Mouse (Mus musculus) lung, postnatal 0 days (tissue): ENCODE measurements around the gene Wfdc8. TPM values are rescaled to one million over a fixed set of nuclear protein-coding genes. Genes with fewer than 3 reads are reported as not detected.

Source experiments
- ATAC-seq: fragments of 200-750 bp; cut with Nextera tagmentation; 2 replicates; pipeline ENCODE4 v1.8.0; 2017; ENCODE audit warnings: moderate library complexity
- DNase-seq: peaks from one replicate; pipeline ENCODE4 v3.0.0-alpha.2; 2016; ENCODE audit warnings: low spot score
- H3K27ac ChIP-seq: fragments of 300-500 bp; sonication (generic); 2 replicates; pipeline ENCODE4 v1.5.1; 2014; ENCODE audit warnings: antibody characterized with exemption, mild to moderate bottlenecking, low read length, mixed read lengths
- H3K27me3 ChIP-seq: fragments of 300-500 bp; sonication (generic); replicated peaks from 2 replicates; pipeline ENCODE4 v1.6.1; 2014; ENCODE audit warnings: low read length, mixed read lengths; ENCODE audit not compliant: insufficient read depth
- H3K36me3 ChIP-seq: fragments of 300-500 bp; sonication (generic); 2 replicates; pipeline ENCODE4 v1.6.1; 2014; ENCODE audit warnings: low read length, mixed read lengths; ENCODE audit not compliant: insufficient read depth
- H3K4me1 ChIP-seq: fragments of 300-500 bp; sonication (generic); 2 replicates; pipeline ENCODE4 v1.6.1; 2014; ENCODE audit warnings: antibody characterized with exemption, low read depth, low read length, mixed read lengths; ENCODE audit not compliant: insufficient read depth
- H3K4me2 ChIP-seq: fragments of 300-500 bp; sonication (generic); replicated peaks from 2 replicates; pipeline ENCODE4 v1.6.1; 2014; ENCODE audit warnings: low read depth, mild to moderate bottlenecking, low read length, moderate library complexity, mixed read lengths
- H3K4me3 ChIP-seq: fragments of 300-500 bp; sonication (generic); 2 replicates; pipeline ENCODE4 v1.5.1; 2014; ENCODE audit warnings: low read depth, low read length
- H3K9ac ChIP-seq: fragments of 300-500 bp; sonication (generic); replicated peaks from 2 replicates; pipeline ENCODE4 v1.6.1; 2014; ENCODE audit warnings: low read depth, mild to moderate bottlenecking
- H3K9me3 ChIP-seq: fragments of 300-500 bp; sonication (generic); 2 replicates; pipeline ENCODE4 v1.6.1; 2016; ENCODE audit warnings: low read length, mixed read lengths
- CTCF ChIP-seq: IDR thresholded peaks from 2 replicates; pipeline ENCODE4 v1.5.1; 2016; ENCODE audit warnings: antibody characterized with exemption, mild to moderate bottlenecking
- EP300 ChIP-seq: IDR thresholded peaks from 2 replicates; pipeline ENCODE4 v1.6.1; 2016; ENCODE audit warnings: antibody characterized with exemption, mild to moderate bottlenecking, control low read depth
- WGBS: fragments of 180-500 bp; shearing (Covaris S2); extraction: QIAGEN DNeasy Blood & Tissue Kit; methylation state at CpG from one replicate; pipeline ENCODE4 v1.1.7; 2014; 5-methylcytosine and 5-hydroxymethylcytosine counted together
- polyA plus RNA-seq: library from polyadenylated mRNA; unstranded; fragments of >200 nt; fragmentation: Nextera tagmentation; extraction: Ambion mirVana; gene quantifications from 2 replicates; pipeline ENCODE4 v1.2.1, GENCODE M21; 2015

The Wfdc8 gene
- polyA plus RNA-seq, 1 experiment from 2014 or later: 0.36 TPM

- Histone ChIP-seq H3K36me3 (no peaks in the 10 kb centered on the region), H3K4me1 (no peaks in the 10 kb centered on the region), H3K9me3 (no peaks in the 10 kb centered on the region), H3K4me2 (no peak overlapping the region), H3K27me3 (no peaks in the 10 kb centered on the region), H3K4me3 (no peak overlapping the region), H3K27ac (no peak overlapping the region), H3K9ac (no peak overlapping the region)
- 69% methylated on average over 9 of the region's 9 CpGs for WGBS
- no peak for TF ChIP-seq EP300
- peak; percentile 43 for TF ChIP-seq CTCF
- DNase-seq: no peak
- no peak for ATAC-seq
These were observed 21.8 kb upstream of the Wfdc8 start for GRCm38 (mm10) chr2:164635266-164635665.

- no peak overlapping the region for H3K4me3 ChIP-seq
- no peaks in the 10 kb centered on the region for H3K27me3 ChIP-seq
- DNase-seq (no peak), ATAC-seq (no peak)
- no peak for TF ChIP-seq EP300
- 0 out of 2 replicates have a peak, but pooled peaks have one; percentile 14 for TF ChIP-seq CTCF
- 77% methylated on average over 4 of the region's 4 CpGs for WGBS
- no peaks in the 10 kb centered on the region for H3K9me3 ChIP-seq
- H3K4me2 ChIP-seq: no peak overlapping the region
- no peaks in the 10 kb centered on the region for H3K4me1 ChIP-seq
- H3K36me3 ChIP-seq: no peaks in the 10 kb centered on the region
- no peak overlapping the region for H3K27ac ChIP-seq
- H3K9ac ChIP-seq: no peak overlapping the region
These were observed 8.3 kb upstream of the Wfdc8 start for GRCm38 (mm10) chr2:164621775-164622174.

GRCm38 (mm10) chr2:164619050-164619449, 5.6 kb upstream of the Wfdc8 start:
- Histone ChIP-seq H3K27ac (no peak overlapping the region), H3K4me1 (no peaks in the 10 kb centered on the region), H3K36me3 (no peaks in the 10 kb centered on the region), H3K9ac (no peak overlapping the region), H3K4me2 (no peak overlapping the region), H3K27me3 (no peaks in the 10 kb centered on the region), H3K4me3 (no peak overlapping the region), H3K9me3 (no peaks in the 10 kb centered on the region)
- DNase-seq (peak; percentile 15), ATAC-seq (peak; percentile 62)
- 46% methylated on average over 5 of the region's 5 CpGs for WGBS
- TF ChIP-seq EP300 (no peak), CTCF (no peak)

GRCm38 (mm10) chr2:164615386-164615785, 2.0 kb upstream of the Wfdc8 start:
- TF ChIP-seq EP300: no peak
- no peak for TF ChIP-seq CTCF
- 88% methylated on average over 3 of the region's 3 CpGs for WGBS
- H3K27me3 ChIP-seq: no peaks in the 10 kb centered on the region
- H3K27ac ChIP-seq: no peak overlapping the region
- no peak overlapping the region for H3K4me3 ChIP-seq
- no peaks in the 10 kb centered on the region for H3K4me1 ChIP-seq
- no peak overlapping the region for H3K9ac ChIP-seq
- no peak for DNase-seq
- H3K36me3 ChIP-seq: no peaks in the 10 kb centered on the region
- H3K4me2 ChIP-seq: no peak overlapping the region
- H3K9me3 ChIP-seq: no peaks in the 10 kb centered on the region
- no peak for ATAC-seq

GRCm38 (mm10) chr2:164608781-164609180, 4.6 kb downstream of the Wfdc8 start:
- H3K27me3 ChIP-seq: no peaks in the 10 kb centered on the region
- no peaks in the 10 kb centered on the region for H3K36me3 ChIP-seq
- no peak for ATAC-seq
- H3K4me1 ChIP-seq: no peaks in the 10 kb centered on the region
- WGBS: 54% methylated on average over 6 of the region's 6 CpGs
- no peak overlapping the region for H3K9ac ChIP-seq
- no peak overlapping the region for H3K27ac ChIP-seq
- H3K9me3 ChIP-seq: no peaks in the 10 kb centered on the region
- DNase-seq: no peak
- no peak overlapping the region for H3K4me2 ChIP-seq
- no peak for TF ChIP-seq EP300
- no peak for TF ChIP-seq CTCF
- H3K4me3 ChIP-seq: no peak overlapping the region

- Histone ChIP-seq H3K27ac (no peak overlapping the region), H3K9ac (no peak overlapping the region), H3K9me3 (no peaks in the 10 kb centered on the region), H3K4me1 (no peaks in the 10 kb centered on the region), H3K4me3 (no peak overlapping the region), H3K36me3 (no peaks in the 10 kb centered on the region), H3K4me2 (no peak overlapping the region), H3K27me3 (no peaks in the 10 kb centered on the region)
- 84% methylated on average over 8 of the region's 8 CpGs for WGBS
- ATAC-seq: no peak
- DNase-seq: no peak
- TF ChIP-seq EP300 (no peak), CTCF (no peak)
These were observed 9.0 kb downstream of the Wfdc8 start for GRCm38 (mm10) chr2:164604411-164604810.

GRCm38 (mm10) chr2:164603482-164603881, 9.9 kb downstream of the Wfdc8 start:
- ATAC-seq (no peak), DNase-seq (no peak)
- WGBS: 91% methylated on average over 3 of the region's 3 CpGs
- Histone ChIP-seq H3K9me3 (no peaks in the 10 kb centered on the region), H3K4me2 (no peak overlapping the region), H3K27me3 (no peaks in the 10 kb centered on the region), H3K4me1 (no peaks in the 10 kb centered on the region), H3K9ac (no peak overlapping the region), H3K4me3 (no peak overlapping the region), H3K27ac (no peak overlapping the region), H3K36me3 (no peaks in the 10 kb centered on the region)
- TF ChIP-seq EP300: no peak
- TF ChIP-seq CTCF: peak; percentile 13; the same call in 1 of the 2 replicates
